Mouse (Mus musculus) hindbrain, embryonic 15.5 days (tissue): Measurements from ENCODE around the gene Pdlim1. TPM values are rescaled to one million over a fixed set of nuclear protein-coding genes. Genes with fewer than 3 reads are reported as not detected.
A peak's percentile ranks its signal among the peaks of the same experiment; 100 is the strongest.

Experiments
- ATAC-seq: fragments of 200-750 bp; cut with Nextera tagmentation; 2 replicates; pipeline ENCODE4 v1.8.0; 2017; ENCODE audit warnings: low read depth, moderate number of reproducible peaks, moderate TSS enrichment; ENCODE audit not compliant: low FRiP score
- H3K27ac ChIP-seq: fragments of 300-500 bp; sonication (generic); replicated peaks from 2 replicates; pipeline ENCODE4 v1.5.1; 2015; ENCODE audit warnings: mild to moderate bottlenecking, inconsistent platforms
- H3K27me3 ChIP-seq: fragments of 300-500 bp; sonication (generic); 2 replicates; pipeline ENCODE4 v1.6.1; 2015; ENCODE audit warnings: control low read depth, inconsistent platforms
- H3K36me3 ChIP-seq: fragments of 300-500 bp; sonication (generic); 2 replicates; pipeline ENCODE4 v1.6.1; 2015; ENCODE audit warnings: control low read depth, inconsistent platforms
- H3K4me1 ChIP-seq: fragments of 300-500 bp; sonication (generic); replicated peaks from 2 replicates; pipeline ENCODE4 v1.6.1; 2015; ENCODE audit warnings: control low read depth, inconsistent platforms
- H3K4me2 ChIP-seq: fragments of 300-500 bp; sonication (generic); 2 replicates; pipeline ENCODE4 v1.6.1; 2015; ENCODE audit warnings: moderate library complexity, mild to moderate bottlenecking, inconsistent platforms
- H3K4me3 ChIP-seq: fragments of 300-500 bp; sonication (generic); 2 replicates; pipeline ENCODE4 v1.5.1; 2015; ENCODE audit warnings: mild to moderate bottlenecking, inconsistent platforms
- H3K9ac ChIP-seq: fragments of 300-500 bp; sonication (generic); 2 replicates; pipeline ENCODE4 v1.6.1; 2015; ENCODE audit warnings: inconsistent platforms
- H3K9me3 ChIP-seq: fragments of 300-500 bp; sonication (generic); 2 replicates; pipeline ENCODE4 v1.6.1; 2016; ENCODE audit warnings: control low read depth, inconsistent platforms
- WGBS: fragments of 180-500 bp; shearing (Covaris S2); methylation state at CpG from one replicate; pipeline ENCODE4 v1.1.7; 2015; 5-methylcytosine and 5-hydroxymethylcytosine counted together
- polyA plus RNA-seq: library from polyadenylated mRNA; unstranded; fragments of >200 nt; fragmentation: Nextera tagmentation; extraction: Ambion mirVana; gene quantifications from 2 replicates; pipeline ENCODE4 v1.2.1, GENCODE M21; 2015

Gene Pdlim1
- polyA plus RNA-seq, 1 experiment from 2014 or later: 9.7 TPM

DNA sequence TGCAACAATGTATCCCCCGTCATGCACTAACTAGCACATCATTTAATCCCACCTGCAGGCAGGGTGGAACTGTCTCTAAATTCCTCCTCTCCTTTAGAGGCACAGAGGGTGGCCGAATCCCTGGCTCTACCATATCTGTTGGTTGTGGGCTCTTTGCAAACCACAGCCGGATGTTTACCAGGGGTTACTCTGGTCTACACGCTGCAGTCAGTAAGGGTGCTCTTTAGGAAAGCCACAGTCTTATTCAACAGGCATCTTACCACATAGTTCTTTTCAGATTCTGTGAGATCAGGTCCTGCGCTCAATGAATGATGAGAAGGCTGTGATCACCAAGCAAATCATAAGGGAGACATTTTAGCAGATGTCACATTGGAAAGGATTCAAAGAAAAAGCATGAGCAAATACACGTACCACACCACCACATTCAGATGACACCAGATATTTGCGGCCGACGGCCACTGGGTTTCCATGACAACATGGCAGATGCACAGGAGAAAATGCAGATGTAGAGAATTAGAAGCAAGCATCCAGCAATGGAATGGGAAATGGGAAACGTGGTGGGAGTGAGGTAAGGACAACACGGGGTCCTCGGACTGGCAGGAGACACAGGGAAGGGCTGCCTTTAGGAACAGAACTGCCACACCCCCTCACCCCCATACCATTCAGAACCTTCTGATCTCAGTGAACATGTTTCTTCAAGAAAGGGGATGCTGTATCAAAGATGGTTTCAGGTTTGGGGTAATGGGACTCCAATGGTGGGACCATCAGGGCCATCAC is 28.5 kb upstream of the Pdlim1 start:
- Histone ChIP-seq H3K4me2 (no peak overlapping the region), H3K27ac (no peak overlapping the region), H3K9ac (no peak overlapping the region), H3K36me3 (no peaks in the 10 kb centered on the region), H3K4me1 (no peaks in the 10 kb centered on the region), H3K9me3 (no peaks in the 10 kb centered on the region), H3K27me3 (no peaks in the 10 kb centered on the region), H3K4me3 (no peak overlapping the region)
- ATAC-seq: peak; percentile 35; the same call in 1 of the 2 replicates
- WGBS: 68% methylated on average over 12 of the region's 12 CpGs

GRCm38 (mm10) chr19:40299182-40299581 is 27.5 kb upstream of the Pdlim1 start:
- 59% methylated on average over 6 of the region's 6 CpGs for WGBS
- H3K4me3 ChIP-seq: no peak overlapping the region
- no peaks in the 10 kb centered on the region for H3K27me3 ChIP-seq
- no peaks in the 10 kb centered on the region for H3K9me3 ChIP-seq
- no peak overlapping the region for H3K4me2 ChIP-seq
- H3K9ac ChIP-seq: no peak overlapping the region
- no peak for ATAC-seq
- no peak overlapping the region for H3K27ac ChIP-seq
- H3K4me1 ChIP-seq: no peaks in the 10 kb centered on the region
- no peaks in the 10 kb centered on the region for H3K36me3 ChIP-seq

DNA sequence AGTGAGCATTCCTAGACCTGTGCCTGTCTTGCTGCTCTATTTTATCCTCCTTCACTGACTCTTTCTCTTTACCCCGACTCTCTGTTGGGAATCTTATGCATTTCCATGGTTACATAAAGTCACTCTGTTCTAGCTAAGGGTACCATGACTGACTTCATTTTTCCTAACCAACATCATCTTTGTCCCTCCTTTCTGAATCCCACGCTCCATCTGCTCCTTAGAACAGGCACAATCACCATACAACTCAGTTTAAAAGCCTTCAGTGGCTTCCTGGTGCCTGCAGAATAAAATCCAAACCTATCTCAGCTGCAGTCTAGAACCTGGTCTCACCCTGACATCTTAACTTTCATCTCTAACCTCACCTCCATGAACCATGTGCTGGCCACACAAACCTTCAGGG is 26.9 kb upstream of the Pdlim1 start:
- Histone ChIP-seq H3K36me3 (no peaks in the 10 kb centered on the region), H3K4me3 (no peak overlapping the region), H3K4me2 (no peak overlapping the region), H3K4me1 (no peaks in the 10 kb centered on the region), H3K9ac (no peak overlapping the region), H3K9me3 (no peaks in the 10 kb centered on the region), H3K27me3 (no peaks in the 10 kb centered on the region), H3K27ac (no peak overlapping the region)
- ATAC-seq: no peak
- WGBS: 64% methylated on average over 2 of the region's 2 CpGs

DNA sequence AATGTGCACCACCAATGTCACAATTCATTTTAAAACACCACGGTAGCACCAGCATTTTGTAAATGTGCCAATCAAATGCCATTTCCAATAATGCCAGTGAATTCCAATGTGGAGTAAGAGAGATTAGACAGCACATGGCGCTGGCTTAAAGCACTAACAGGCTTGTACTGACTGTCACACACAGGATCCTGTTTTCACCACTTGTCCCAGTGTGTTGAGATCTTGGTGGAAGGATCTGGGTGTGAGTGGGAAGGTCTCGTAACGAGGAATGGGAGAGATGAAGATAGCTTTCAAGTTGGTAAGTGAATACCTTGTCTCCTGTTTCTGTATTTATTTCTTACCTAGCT is 26.1 kb upstream of the Pdlim1 start:
- Histone ChIP-seq H3K4me3 (no peak overlapping the region), H3K27ac (no peak overlapping the region), H3K36me3 (no peaks in the 10 kb centered on the region), H3K27me3 (no peaks in the 10 kb centered on the region), H3K4me2 (no peak overlapping the region), H3K4me1 (no peaks in the 10 kb centered on the region), H3K9me3 (no peaks in the 10 kb centered on the region), H3K9ac (no peak overlapping the region)
- WGBS: 71% methylated on average over 4 of the region's 4 CpGs
- no peak for ATAC-seq

DNA sequence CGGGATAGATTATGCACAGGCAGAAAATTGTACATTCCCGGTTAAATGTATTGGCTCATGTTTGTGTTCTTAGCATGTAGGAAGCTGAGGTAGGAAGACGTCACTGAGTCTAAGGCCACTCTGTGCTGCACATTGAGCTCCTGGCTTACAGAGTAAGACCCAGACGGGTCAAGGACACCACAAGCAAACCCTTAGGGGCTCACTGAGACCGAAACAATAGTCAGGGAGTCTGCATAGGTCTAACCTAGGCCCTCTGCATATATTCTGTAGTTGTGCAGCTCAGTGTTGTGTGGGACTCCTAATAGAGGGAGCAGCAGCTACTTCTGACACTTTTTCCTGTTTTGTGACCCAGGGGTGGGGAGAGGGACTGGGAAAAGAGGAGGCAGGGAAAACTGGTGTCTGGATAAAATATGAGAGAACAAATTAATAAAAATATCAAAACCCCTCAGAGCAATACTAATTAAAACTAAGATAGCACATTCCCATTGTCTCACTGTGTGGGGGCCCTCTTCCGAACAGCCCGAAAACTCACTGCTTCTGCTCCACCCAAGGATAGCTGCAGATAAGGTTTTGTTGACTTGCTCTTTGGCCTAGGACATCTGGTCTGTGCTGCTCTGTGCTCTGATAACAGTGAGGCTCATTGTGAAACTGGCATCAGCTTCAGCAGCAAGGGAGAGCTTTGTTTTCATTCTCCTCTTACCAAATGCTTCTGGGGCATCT is 25.6 kb upstream of the Pdlim1 start:
- Histone ChIP-seq H3K9ac (no peak overlapping the region), H3K36me3 (no peaks in the 10 kb centered on the region), H3K27me3 (no peaks in the 10 kb centered on the region), H3K4me3 (no peak overlapping the region), H3K27ac (no peak overlapping the region), H3K4me1 (no peaks in the 10 kb centered on the region), H3K4me2 (no peak overlapping the region), H3K9me3 (no peaks in the 10 kb centered on the region)
- 79% methylated on average over 7 of the region's 7 CpGs for WGBS
- ATAC-seq: no peak

DNA sequence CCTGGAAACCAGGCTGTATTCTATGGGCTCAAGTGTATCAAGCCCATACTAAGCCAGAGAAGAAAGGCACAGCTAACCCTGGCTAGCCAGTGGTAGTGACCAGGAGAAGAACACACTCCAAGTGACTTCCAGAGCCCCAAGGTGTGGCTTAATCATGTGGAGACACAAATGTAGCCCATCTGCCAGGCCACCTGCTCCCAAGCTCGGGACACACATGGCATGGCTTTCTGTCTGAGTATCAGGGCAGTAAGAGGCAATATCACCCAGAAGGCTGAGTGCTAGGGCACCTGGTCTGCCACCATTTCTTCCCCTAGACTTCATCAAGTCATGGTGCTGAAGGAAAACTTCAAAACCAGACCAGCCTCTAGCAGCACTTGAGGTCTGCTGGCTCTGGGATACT is 22.6 kb upstream of the Pdlim1 start:
- no peaks in the 10 kb centered on the region for H3K27me3 ChIP-seq
- 0 out of 2 replicates have a peak, but pooled peaks cover 4% of the 10 kb centered on the region for H3K36me3 ChIP-seq
- ATAC-seq: no peak
- WGBS: 54% methylated on average over 1 of the region's 1 CpGs
- no peak overlapping the region for H3K9ac ChIP-seq
- no peak overlapping the region for H3K27ac ChIP-seq
- no peaks in the 10 kb centered on the region for H3K4me1 ChIP-seq
- no peak overlapping the region for H3K4me2 ChIP-seq
- no peaks in the 10 kb centered on the region for H3K9me3 ChIP-seq
- H3K4me3 ChIP-seq: no peak overlapping the region

- no peak for ATAC-seq
- Histone ChIP-seq H3K27me3 (no peaks in the 10 kb centered on the region), H3K4me1 (no peaks in the 10 kb centered on the region), H3K4me2 (no peak overlapping the region), H3K27ac (no peak overlapping the region), H3K4me3 (no peak overlapping the region), H3K36me3 (0 out of 2 replicates have a peak, but pooled peaks cover 4% of the 10 kb centered on the region), H3K9me3 (no peaks in the 10 kb centered on the region), H3K9ac (no peak overlapping the region)
- 92% methylated on average over 6 of the region's 6 CpGs for WGBS
Measured at GRCm38 (mm10) chr19:40293791-40294190, 22.1 kb upstream of the Pdlim1 start.

DNA sequence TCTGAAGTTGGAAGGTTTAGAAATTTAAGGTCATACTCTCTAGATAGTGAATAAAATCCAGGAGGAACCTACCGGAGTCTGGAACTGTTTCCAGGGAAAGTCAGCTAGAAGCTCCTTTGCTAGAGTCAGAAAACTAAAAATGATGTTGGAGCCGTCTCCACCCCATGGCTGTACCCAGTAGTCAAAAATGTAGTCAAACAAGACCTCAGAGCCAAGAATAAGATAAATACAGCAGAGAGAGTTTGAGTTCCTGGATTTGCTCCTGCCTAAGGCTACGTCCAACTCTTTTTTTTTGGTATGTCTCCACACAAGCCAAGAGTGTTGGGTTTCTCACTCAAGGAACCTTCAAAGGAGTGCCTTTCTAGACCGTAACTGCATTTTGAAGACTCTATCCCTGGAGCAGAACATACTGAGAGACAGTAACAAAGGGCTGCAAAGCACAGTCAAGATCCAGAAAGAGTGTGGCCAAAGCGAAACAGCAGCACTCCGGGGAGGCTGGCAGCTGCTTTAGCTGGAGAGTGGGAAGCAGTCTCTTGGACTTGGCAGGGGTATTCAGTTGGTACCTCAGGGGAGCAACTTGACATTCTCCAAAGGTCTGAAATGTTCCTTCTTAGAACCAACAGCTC is 18.6 kb upstream of the Pdlim1 start:
- WGBS: 84% methylated on average over 6 of the region's 6 CpGs
- Histone ChIP-seq H3K4me2 (no peak overlapping the region), H3K9ac (no peak overlapping the region), H3K4me3 (no peak overlapping the region), H3K9me3 (no peaks in the 10 kb centered on the region), H3K27me3 (no peaks in the 10 kb centered on the region), H3K36me3 (0 out of 2 replicates have a peak, but pooled peaks cover 4% of the 10 kb centered on the region), H3K4me1 (no peaks in the 10 kb centered on the region), H3K27ac (no peak overlapping the region)
- no peak for ATAC-seq

- ATAC-seq: no peak
- Histone ChIP-seq H3K4me1 (no peaks in the 10 kb centered on the region), H3K9ac (no peak overlapping the region), H3K9me3 (no peaks in the 10 kb centered on the region), H3K4me2 (no peak overlapping the region), H3K27me3 (no peaks in the 10 kb centered on the region), H3K36me3 (0 out of 2 replicates have a peak, but pooled peaks cover 4% of the 10 kb centered on the region), H3K27ac (no peak overlapping the region), H3K4me3 (no peak overlapping the region)
- 96% methylated on average over 9 of the region's 9 CpGs for WGBS
Measured at GRCm38 (mm10) chr19:40288415-40288814, 16.8 kb upstream of the Pdlim1 start.

DNA sequence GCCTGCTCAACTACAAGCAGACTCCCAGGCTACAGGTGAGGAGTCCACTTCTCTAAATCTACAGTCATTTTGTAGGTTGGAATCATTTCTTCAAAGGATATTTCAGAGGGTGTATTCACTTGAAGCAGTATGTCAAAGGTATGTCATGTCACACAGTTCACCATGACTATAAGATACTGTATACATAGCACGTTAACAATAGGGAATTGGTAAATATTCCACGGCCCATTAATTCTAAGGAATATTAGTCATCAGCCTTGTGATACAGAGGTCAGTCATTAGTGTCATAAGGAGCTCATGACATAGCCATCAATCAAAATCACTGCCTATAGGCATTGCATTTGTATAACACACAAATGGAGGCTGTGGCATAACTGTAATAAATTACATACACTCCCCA is 13.1 kb upstream of the Pdlim1 start:
- 0 out of 2 replicates have a peak, but pooled peaks cover 4% of the 10 kb centered on the region for H3K9me3 ChIP-seq
- no peaks in the 10 kb centered on the region for H3K4me1 ChIP-seq
- H3K4me3 ChIP-seq: no peak overlapping the region
- no peak for ATAC-seq
- H3K27ac ChIP-seq: no peak overlapping the region
- no peak overlapping the region for H3K4me2 ChIP-seq
- 81% methylated on average over 2 of the region's 2 CpGs for WGBS
- H3K36me3 ChIP-seq: no peaks in the 10 kb centered on the region
- no peak overlapping the region for H3K9ac ChIP-seq
- no peaks in the 10 kb centered on the region for H3K27me3 ChIP-seq

DNA sequence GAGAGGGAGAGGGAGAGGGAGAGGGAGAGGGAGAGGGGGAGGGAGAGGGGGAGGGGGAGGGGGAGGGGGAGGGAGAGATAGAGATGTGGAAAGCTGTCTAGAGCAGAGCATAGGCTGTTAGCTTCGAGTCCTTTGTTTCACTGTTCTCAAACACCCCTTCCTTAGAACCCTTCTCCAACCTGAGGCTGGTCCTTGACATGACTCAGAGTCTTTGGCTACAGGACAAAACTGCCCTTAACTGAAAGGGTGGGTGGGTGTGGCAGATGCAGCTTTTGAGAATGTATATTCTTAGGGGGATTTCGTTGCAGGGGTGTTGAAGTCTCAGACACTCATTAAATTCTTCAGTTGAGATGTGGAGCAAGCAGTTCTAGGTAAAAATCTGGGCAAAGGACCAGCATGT is 11.8 kb upstream of the Pdlim1 start:
- WGBS: 79% methylated on average over 2 of the region's 2 CpGs
- H3K4me1 ChIP-seq: no peaks in the 10 kb centered on the region
- no peak overlapping the region for H3K4me3 ChIP-seq
- no peak overlapping the region for H3K4me2 ChIP-seq
- no peak overlapping the region for H3K27ac ChIP-seq
- H3K9me3 ChIP-seq: 0 out of 2 replicates have a peak, but pooled peaks cover 4% of the 10 kb centered on the region
- no peak for ATAC-seq
- H3K36me3 ChIP-seq: no peaks in the 10 kb centered on the region
- no peaks in the 10 kb centered on the region for H3K27me3 ChIP-seq
- H3K9ac ChIP-seq: no peak overlapping the region

GRCm38 (mm10) chr19:40278372-40279023 is 6.9 kb upstream of the Pdlim1 start:
- Histone ChIP-seq H3K27ac (no peak overlapping the region), H3K9ac (no peak overlapping the region), H3K4me2 (no peak overlapping the region), H3K4me1 (no peaks in the 10 kb centered on the region), H3K4me3 (no peak overlapping the region), H3K27me3 (no peaks in the 10 kb centered on the region), H3K36me3 (no peaks in the 10 kb centered on the region), H3K9me3 (0 out of 2 replicates have a peak, but pooled peaks cover 4% of the 10 kb centered on the region)
- 85% methylated on average over 8 of the region's 8 CpGs for WGBS
- ATAC-seq: no peak
